Mouse (Mus musculus) heart, adult 11 months (tissue): ENCODE measurements around the gene Pou6f1.
A peak's percentile ranks its signal among the peaks of the same experiment; 100 is the strongest.

Experiments
- DNase-seq: peaks from one replicate; pipeline ENCODE4 v3.0.0; 2022

The Pou6f1 gene

GRCm38 (mm10) chr15:100599276-100600046 is at the start of gene Pou6f1:
Pou6f1 (minus strand) TSS chr15:100599984.
- peak; percentile 98 for DNase-seq

- no peak for DNase-seq
These were observed 46.4 kb upstream of the Pou6f1 start for GRCm38 (mm10) chr15:100646161-100646560.

- DNase-seq: no peak
These were observed 42.7 kb upstream of the Pou6f1 start for GRCm38 (mm10) chr15:100642451-100642850.

- DNase-seq: peak; percentile 92
These were observed 41.5 kb upstream of the Pou6f1 start for GRCm38 (mm10) chr15:100641226-100641810.

- no peak for DNase-seq
These were observed 40.4 kb upstream of the Pou6f1 start for GRCm38 (mm10) chr15:100639972-100640750.

- DNase-seq: peak; percentile 95
These were observed 37.9 kb upstream of the Pou6f1 start for GRCm38 (mm10) chr15:100637661-100638060.

GRCm38 (mm10) chr15:100636700-100637501 is 37.1 kb upstream of the Pou6f1 start, which contains the start of gene Smagp:
Smagp (minus strand) TSS chr15:100636940.
- peak; percentile 98 for DNase-seq

GRCm38 (mm10) chr15:100635851-100636645 is 36.3 kb upstream of the Pou6f1 start:
- DNase-seq: no peak

- no peak for DNase-seq
These were observed 35.5 kb upstream of the Pou6f1 start for GRCm38 (mm10) chr15:100635239-100635638.

- DNase-seq: no peak
These were observed 33.6 kb upstream of the Pou6f1 start for GRCm38 (mm10) chr15:100633341-100633740.

GRCm38 (mm10) chr15:100632323-100632722 is 32.5 kb upstream of the Pou6f1 start:
- DNase-seq: no peak

GRCm38 (mm10) chr15:100631454-100632170 is 31.8 kb upstream of the Pou6f1 start:
- DNase-seq: no peak

- DNase-seq: no peak
These were observed 30.3 kb upstream of the Pou6f1 start for GRCm38 (mm10) chr15:100630126-100630525.

- peak; percentile 94 for DNase-seq
These were observed 29.0 kb upstream of the Pou6f1 start for GRCm38 (mm10) chr15:100628797-100629196.

GRCm38 (mm10) chr15:100627774-100628370 is 28.1 kb upstream of the Pou6f1 start:
- DNase-seq: no peak

- no peak for DNase-seq
These were observed 27.5 kb upstream of the Pou6f1 start for GRCm38 (mm10) chr15:100627287-100627686.

GRCm38 (mm10) chr15:100624435-100624834 is 24.7 kb upstream of the Pou6f1 start:
- DNase-seq: no peak

GRCm38 (mm10) chr15:100623754-100624153 is 24.0 kb upstream of the Pou6f1 start:
- no peak for DNase-seq

GRCm38 (mm10) chr15:100622164-100622563 is 22.4 kb upstream of the Pou6f1 start:
- peak; percentile 96 for DNase-seq

GRCm38 (mm10) chr15:100621671-100622070 is 21.9 kb upstream of the Pou6f1 start:
- DNase-seq: peak; percentile 93

- DNase-seq: no peak
These were observed 19.4 kb upstream of the Pou6f1 start for GRCm38 (mm10) chr15:100619200-100619599.
